Mouse (Mus musculus) CH12.LX (cell line): ENCODE results near the gene Rpl38. TPM values are rescaled to one million over a fixed set of nuclear protein-coding genes. Genes with fewer than 3 reads are reported as not detected.

Experiments
- DNase-seq: peaks from one replicate; pipeline ENCODE4 v3.0.0-alpha.2; 2013; ENCODE audit errors: extremely low read depth
- H3K27ac ChIP-seq: 2 replicates; pipeline ENCODE4 v1.5.1; 2012; ENCODE audit warnings: low read depth, mild to moderate bottlenecking, control low read depth, moderate library complexity; ENCODE audit not compliant: insufficient read depth
- H3K27me3 ChIP-seq: replicated peaks from 2 replicates; pipeline ENCODE3; 2012; ENCODE audit warnings: inconsistent platforms
- H3K36me3 ChIP-seq, 2 experiments: replicated peaks in 1 of 2; 2 replicates each; pipeline versions ENCODE3 to v1.6.1; 2012; ENCODE audit warnings: inconsistent platforms in 1 of 2, low read length in 1 of 2, mild to moderate bottlenecking in 1 of 2, mixed read lengths in 1 of 2, moderate library complexity in 1 of 2; ENCODE audit not compliant: control insufficient read depth in 1 of 2, insufficient read depth in 1 of 2
- H3K4me1 ChIP-seq, 2 experiments: 2 replicates each; pipeline ENCODE4 v1.6.1; 2012; ENCODE audit warnings: inconsistent platforms in 1 of 2, moderate library complexity in 1 of 2; ENCODE audit not compliant: insufficient read depth in 2 of 2, control insufficient read depth in 1 of 2
- H3K4me2 ChIP-seq: 2 replicates; pipeline ENCODE4 v1.6.1; 2012; ENCODE audit warnings: low read depth, mild to moderate bottlenecking, control low read depth; ENCODE audit not compliant: poor library complexity, insufficient read depth, severe bottlenecking
- H3K4me3 ChIP-seq, 3 experiments: fragments of 150-350 bp in 1 of 3; sonication (generic) in 1 of 3; replicated peaks in 1 of 3; 2 replicates each; pipeline versions ENCODE3 to v1.5.1; 2011 to 2012; ENCODE audit warnings: low read depth in 2 of 3, low read length in 2 of 3, mild to moderate bottlenecking in 2 of 3, moderate library complexity in 2 of 3, control low read depth in 1 of 3, improper control_type of control experiment in 1 of 3, inconsistent platforms in 1 of 3, mixed read lengths in 1 of 3; ENCODE audit not compliant: poor library complexity in 1 of 3
- H3K79me2 ChIP-seq: replicated peaks from 2 replicates; pipeline ENCODE4 v1.6.1; 2012; ENCODE audit warnings: mild to moderate bottlenecking, moderate library complexity; ENCODE audit not compliant: control insufficient read depth, poor library complexity, insufficient read depth, severe bottlenecking; ENCODE audit errors: extremely low read depth
- H3K9ac ChIP-seq: 2 replicates; pipeline ENCODE4 v1.6.1; 2012; ENCODE audit warnings: low read depth, mild to moderate bottlenecking, control low read depth, moderate library complexity; ENCODE audit not compliant: insufficient read depth
- H3K9me3 ChIP-seq: replicated peaks from 2 replicates; pipeline ENCODE3; 2012; ENCODE audit warnings: low read length, inconsistent platforms, mixed read lengths
- BHLHE40 ChIP-seq: IDR thresholded peaks from 2 replicates; pipeline ENCODE4 v1.6.1; 2011; ENCODE audit warnings: mild to moderate bottlenecking, low read depth, low read length, improper control_type of control experiment
- CHD2 ChIP-seq: IDR thresholded peaks from 2 replicates; pipeline ENCODE4 v1.6.1; 2011; ENCODE audit warnings: low read length, improper control_type of control experiment
- E2F4 ChIP-seq: IDR thresholded peaks from 2 replicates; pipeline ENCODE4 v1.6.1; 2011; ENCODE audit warnings: low read depth, low read length, improper control_type of control experiment; ENCODE audit not compliant: insufficient replicate concordance
- ETS1 ChIP-seq: conservative IDR thresholded peaks from 2 replicates; pipeline ENCODE4 v1.6.1; 2012; ENCODE audit warnings: low read depth, mild to moderate bottlenecking, inconsistent platforms, low read length, improper control_type of control experiment, moderate library complexity
- JUND ChIP-seq: conservative IDR thresholded peaks from 2 replicates; pipeline ENCODE4 v1.6.1; 2011; ENCODE audit warnings: low read depth, low read length, improper control_type of control experiment
- MAZ ChIP-seq: IDR thresholded peaks from 2 replicates; pipeline ENCODE4 v1.6.1; 2012; ENCODE audit warnings: low read depth, mild to moderate bottlenecking, inconsistent platforms, low read length, improper control_type of control experiment, moderate library complexity
- MYC ChIP-seq: IDR thresholded peaks from 2 replicates; pipeline ENCODE4 v1.6.1; 2011; ENCODE audit warnings: low read depth, mild to moderate bottlenecking, improper control_type of control experiment, low read length
- POLR2A ChIP-seq: IDR thresholded peaks from 2 replicates; pipeline ENCODE4 v1.6.1; 2011; ENCODE audit warnings: low read depth, mild to moderate bottlenecking, improper control_type of control experiment, low read length
- TCF12 ChIP-seq: IDR thresholded peaks from 2 replicates; pipeline ENCODE4 v1.6.1; 2014; ENCODE audit warnings: low read depth, mild to moderate bottlenecking, inconsistent platforms, low read length, improper control_type of control experiment
- UBTF ChIP-seq: IDR thresholded peaks from 2 replicates; pipeline ENCODE4 v1.6.1; 2012; ENCODE audit warnings: low read depth, mild to moderate bottlenecking, inconsistent platforms, low read length, improper control_type of control experiment, moderate library complexity
- ZKSCAN1 ChIP-seq: IDR thresholded peaks from 2 replicates; pipeline ENCODE4 v1.6.1; 2012; ENCODE audit warnings: low read depth, inconsistent platforms, low read length, improper control_type of control experiment, borderline replicate concordance
- dilution Hi-C: fragments of 300-500 bp; cut with MboI; formaldehyde crosslinking; loops from 2 replicates; pipeline ENCODE4 v1.14.3; 2020; ENCODE audit warnings: low sequenced_read_pairs; ENCODE audit not compliant: extremely low pct_unique_long_range_greater_than_20kb, extremely low pct_ligation_motif_present
- in situ Hi-C: fragments of 300-500 bp; cut with MboI; formaldehyde crosslinking; loops from 3 replicates; pipeline ENCODE4 v1.14.3; 2019; ENCODE audit warnings: low sequenced_read_pairs, low pct_ligation_motif_present, low pct_unique_long_range_greater_than_20kb, mixed read lengths
- polyA plus RNA-seq: library from polyadenylated mRNA; unstranded; fragments of >175 nt; gene quantifications from 2 replicates; pipeline ENCODE4 v1.2.1, GENCODE M21; 2012; ENCODE audit warnings: low read depth; ENCODE audit not compliant: insufficient read length
- total RNA-seq, 2 experiments: library from RNA; depleted of rRNA; stranded (reverse); fragments of 300-350 nt in 1 of 2; fragments of >200 nt in 1 of 2; gene quantifications; 2 replicates each; pipeline ENCODE4 v1.2.3; 2012 to 2014

Gene Rpl38
- total and polyA plus RNA-seq, 3 experiments, result 1,435 to 5,556 (median 4,204) TPM

- Histone ChIP-seq H3K36me3 (peaks cover 0 to 37% of the 10 kb centered on the region in 2 experiments), H3K27me3 (no peaks in the 10 kb centered on the region), H3K9ac (no peak overlapping the region), H3K4me3 (peak overlapping the region in 2 of 3 experiments; percentile 35 to 60), H3K4me2 (no peak overlapping the region)
- peak; percentile 97 for DNase-seq
- in situ Hi-C loops (no loop called here), dilution Hi-C loops (no loop called here)
- 0 out of 2 replicates have a peak, but pooled peaks have one; percentile 2 for TF ChIP-seq TCF12
- TF ChIP-seq MAZ, result no peak
- peak; percentile 20; the same call in 1 of the 2 replicates for TF ChIP-seq POLR2A
- TF ChIP-seq JUND, result no peak
- TF ChIP-seq E2F4, result no peak
- peak; percentile 33; the same call in 1 of the 2 replicates for TF ChIP-seq CHD2
- TF ChIP-seq UBTF, result no peak
- TF ChIP-seq BHLHE40, result no peak
- TF ChIP-seq, all 38 proteins: peak for 3
- no peaks in the 10 kb centered on the region for H3K79me2 ChIP-seq
- H3K4me1 ChIP-seq, result peaks cover 5 to 45% of the 10 kb centered on the region in 2 experiments
- H3K9me3 ChIP-seq, result no peaks in the 10 kb centered on the region
- H3K27ac ChIP-seq, result peak overlapping the region; percentile 5; the same call in 1 of the 2 replicates
Observed at GRCm38 (mm10) chr11:114683722-114684621, 15.6 kb downstream of the Rpl38 start.

- Histone ChIP-seq H3K4me3 (peak overlapping the region in 2 of 3 experiments; percentile 6 to 27), H3K27me3 (no peaks in the 10 kb centered on the region), H3K36me3 (peaks cover 0 to 30% of the 10 kb centered on the region in 2 experiments), H3K4me2 (no peak overlapping the region), H3K79me2 (no peaks in the 10 kb centered on the region), H3K9me3 (no peaks in the 10 kb centered on the region), H3K9ac (no peak overlapping the region), H3K27ac (no peak overlapping the region), H3K4me1 (peaks cover 5 to 45% of the 10 kb centered on the region in 2 experiments)
- DNase-seq, result no peak
- in situ Hi-C loops, result no loop called here
- TF ChIP-seq BHLHE40 (peak; percentile 50), CHD2 (peak; percentile 31; the same call in 1 of the 2 replicates), ETS1 (peak; percentile 48; the same call in 1 of the 2 replicates), UBTF (no peak), MYC (no peak), ZKSCAN1 (peak; percentile 71)
- dilution Hi-C loops, result no loop called here
Observed at GRCm38 (mm10) chr11:114684627-114685373, 16.5 kb downstream of the Rpl38 start.
